Mouse (Mus musculus): ENCODE results near the gene Smim13. TPM values are rescaled to one million over a fixed set of nuclear protein-coding genes. Genes with fewer than 3 reads are reported as not detected.
"Not testable (repeated sequence)": the region's sequence is repeated elsewhere in the genome, so short reads cannot be mapped to it uniquely, and the experiment has no call there.

The Smim13 gene
- total RNA-seq, 2 experiments from 2014 or later, result 180 to 182 TPM

GRCm38 (mm10) chr13:41235181-41235580, 14.5 kb upstream of the Smim13 start:
- DNase-seq (ENCODE audit: low spot score in 2 of 2), result no peak
- intact Hi-C loops (cut with DNase I), result loop anchor here (5.0 to 10.0 kb wide), 4 partner anchors 148 to 453 kb away; partner anchors contain the start of gene Tmem14c

DNA sequence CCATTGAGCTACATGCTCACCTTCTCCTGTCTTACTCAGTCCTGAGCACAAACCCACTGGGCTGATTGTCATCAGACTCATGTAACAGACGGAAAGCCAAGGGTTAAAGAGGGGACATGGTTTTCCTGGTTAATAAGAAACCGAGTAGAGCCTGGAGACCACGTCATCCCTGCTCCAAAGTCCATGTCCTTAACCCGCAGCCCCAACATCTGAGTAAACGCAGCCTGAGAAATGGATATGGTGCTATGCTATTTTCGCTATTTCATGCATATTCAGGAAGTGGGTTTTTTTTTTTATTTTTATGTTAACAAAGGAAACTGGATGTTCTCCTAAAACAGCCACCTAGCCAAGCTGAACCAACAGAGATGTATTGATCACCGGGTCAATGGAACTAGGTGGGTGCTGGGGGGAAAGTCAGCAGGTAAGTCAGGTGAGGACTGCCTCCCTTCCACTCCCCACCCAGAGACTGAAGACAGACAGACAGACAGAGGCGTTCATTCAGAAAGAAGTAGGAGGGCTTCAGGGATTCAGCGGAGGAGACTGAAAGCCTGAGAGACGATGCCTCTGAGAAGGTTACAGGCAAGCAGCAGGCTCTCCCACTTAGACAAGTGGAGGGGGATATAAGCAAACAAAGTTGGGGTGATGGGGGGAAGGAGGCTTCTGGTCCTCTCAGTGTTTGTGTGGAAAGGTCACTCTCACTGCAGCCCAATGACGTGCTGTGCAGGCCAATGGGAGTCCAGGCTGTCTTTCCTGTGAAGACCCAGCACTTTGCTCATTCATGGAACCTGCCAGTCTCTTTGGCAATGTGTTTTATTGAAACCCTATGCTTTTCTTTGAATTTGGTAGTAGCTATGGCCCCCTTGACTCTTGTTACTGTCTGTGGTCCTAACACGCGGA, 13.6 kb upstream of the Smim13 start:
- DNase-seq (ENCODE audit: low spot score in 2 of 2), result no peak
- intact Hi-C loops (cut with DNase I), result loop anchor here (2.0 to 10.0 kb wide), 5 partner anchors 101 to 454 kb away; partner anchors contain the start of gene Tmem14c

GRCm38 (mm10) chr13:41238035-41238804, 11.4 kb upstream of the Smim13 start:
- intact Hi-C loops (cut with DNase I), result loop anchor here (5.0 to 10.0 kb wide), 4 partner anchors 151 to 456 kb away; partner anchors contain the start of gene Tmem14c
- DNase-seq (ENCODE audit: low spot score in 2 of 2), result no peak

GRCm38 (mm10) chr13:41238805-41239130, 10.9 kb upstream of the Smim13 start:
- peak; percentile 44 to 72 for DNase-seq (ENCODE audit: low spot score in 2 of 2)
- intact Hi-C loops (cut with DNase I), result loop anchor here (5.0 to 10.0 kb wide), 4 partner anchors 151 to 456 kb away; partner anchors contain the start of gene Tmem14c

- intact Hi-C loops (cut with DNase I), result no loop called here
- DNase-seq (ENCODE audit: low spot score in 2 of 2), result no peak
Observed at GRCm38 (mm10) chr13:41241557-41241956, 8.1 kb upstream of the Smim13 start.

DNA sequence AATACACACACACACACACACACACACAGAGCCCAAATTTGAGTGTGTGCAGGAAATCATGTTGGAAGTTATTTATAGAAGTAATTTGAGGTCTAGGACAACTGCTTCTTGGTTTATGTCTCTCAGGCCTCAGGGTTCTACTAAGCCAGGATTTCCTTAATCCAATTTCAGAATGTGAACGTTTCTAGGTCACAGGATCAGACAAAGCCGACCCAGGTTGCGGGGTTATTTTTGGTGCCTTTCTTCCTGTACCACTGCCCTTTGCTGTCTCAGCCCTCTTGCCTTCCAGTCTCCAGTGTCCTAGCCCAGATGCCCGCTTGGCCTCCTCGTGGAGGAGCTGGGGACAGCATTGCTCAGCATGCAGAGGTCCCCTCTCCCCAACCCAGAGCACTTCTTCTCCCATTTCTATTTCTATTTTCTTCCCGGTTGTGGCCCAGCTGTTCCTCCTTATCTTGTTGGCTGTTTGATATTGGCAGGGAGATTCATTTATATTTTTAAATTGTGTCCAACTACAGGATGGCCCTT, 5.3 kb upstream of the Smim13 start:
- no peak for DNase-seq (ENCODE audit: low spot score in 2 of 2)
- intact Hi-C loops (cut with DNase I), result no loop called here

DNA sequence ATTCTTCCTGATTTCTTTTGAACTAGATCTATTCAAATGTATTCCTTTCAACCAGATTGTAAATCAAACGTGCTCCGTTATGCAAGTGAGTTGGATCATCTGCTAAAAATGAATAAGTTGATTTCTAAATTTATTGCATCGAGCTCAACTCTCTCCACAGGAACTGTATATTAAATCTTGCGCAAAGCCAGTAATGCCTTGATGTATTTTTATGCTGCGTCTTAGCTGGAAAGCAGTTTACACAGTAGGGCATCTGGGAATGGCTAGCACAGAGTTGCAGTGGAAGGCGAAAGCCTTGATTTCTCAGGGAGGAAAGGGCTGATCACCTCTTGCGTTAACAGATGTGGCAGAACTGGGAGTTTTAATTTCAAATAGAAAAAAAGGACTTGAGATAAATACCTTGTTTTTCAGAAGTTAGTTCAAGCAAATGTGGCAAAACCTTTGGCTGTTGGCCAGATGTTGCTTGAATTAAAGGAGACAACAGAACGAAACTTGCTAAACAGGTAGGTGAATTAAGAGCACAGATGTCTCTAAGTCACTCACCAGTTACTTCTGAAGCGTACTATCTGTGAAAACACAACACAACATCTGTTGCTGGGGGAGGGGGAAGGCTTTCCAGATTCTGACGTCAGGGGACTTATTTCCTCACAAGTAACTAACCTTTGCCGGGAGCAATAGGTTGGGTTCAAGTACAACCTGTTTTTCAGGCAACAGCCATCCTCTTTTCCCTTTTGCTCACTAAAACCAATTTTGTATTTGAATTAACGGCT, 708 bp upstream of the Smim13 start:
- intact Hi-C loops (cut with DNase I), result no loop called here
- peak; percentile 30 to 57 for DNase-seq (ENCODE audit: low spot score in 2 of 2)

- no peak for DNase-seq (ENCODE audit: low spot score in 2 of 2)
- intact Hi-C loops (cut with DNase I), result no loop called here
Observed at GRCm38 (mm10) chr13:41250318-41250981, 806 bp downstream of the Smim13 start.

DNA sequence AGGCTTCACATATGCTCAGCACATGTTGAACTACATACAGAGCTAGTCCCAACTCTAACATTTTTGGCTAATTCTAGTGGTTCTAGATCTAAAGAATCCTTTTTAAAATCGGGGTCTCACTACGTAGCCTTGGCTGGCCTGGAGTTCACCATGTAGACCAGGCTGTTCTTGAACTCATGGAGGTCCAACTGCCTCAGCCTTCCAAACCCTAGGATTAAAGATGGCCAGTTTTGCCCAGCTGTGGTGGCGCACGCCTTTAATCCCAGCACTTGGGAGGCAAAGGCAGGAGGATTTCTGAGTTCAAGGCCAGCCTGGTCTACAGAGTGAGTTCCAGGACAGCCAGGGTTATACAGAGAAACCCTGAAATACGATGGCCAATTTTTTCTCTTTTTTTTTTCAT, 1.6 kb downstream of the Smim13 start:
- DNase-seq (ENCODE audit: low spot score in 2 of 2); intact Hi-C loops (cut with DNase I): not testable (repeated sequence)

DNA sequence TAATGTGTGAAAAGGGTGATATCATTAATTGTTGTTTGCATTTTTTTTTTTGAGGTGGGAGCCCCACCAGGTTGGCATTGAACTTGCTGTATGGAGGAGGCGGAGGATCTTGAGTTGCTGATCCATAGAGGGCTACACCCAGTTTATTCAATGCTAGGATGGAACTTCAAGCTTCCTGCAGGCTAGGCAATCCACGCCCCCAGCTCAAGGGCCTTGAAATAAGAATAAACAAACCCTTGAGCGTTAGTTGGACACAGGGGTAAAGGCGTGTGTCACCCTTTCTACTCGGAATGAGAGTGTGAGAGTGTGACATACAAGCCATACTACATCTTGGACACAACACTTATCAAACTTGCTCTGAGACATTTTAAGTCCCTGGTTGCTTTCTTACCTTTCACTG, 2.0 kb downstream of the Smim13 start:
- intact Hi-C loops (cut with DNase I), result no loop called here
- no peak for DNase-seq (ENCODE audit: low spot score in 2 of 2)

GRCm38 (mm10) chr13:41252141-41252540, 2.5 kb downstream of the Smim13 start:
- intact Hi-C loops (cut with DNase I), result no loop called here
- no peak for DNase-seq (ENCODE audit: low spot score in 2 of 2)

GRCm38 (mm10) chr13:41252736-41253135, 3.1 kb downstream of the Smim13 start:
- no peak for DNase-seq (ENCODE audit: low spot score in 2 of 2)
- intact Hi-C loops (cut with DNase I), result no loop called here

GRCm38 (mm10) chr13:41256126-41256525, 6.5 kb downstream of the Smim13 start:
- intact Hi-C loops (cut with DNase I), result no loop called here
- DNase-seq (ENCODE audit: low spot score in 2 of 2), result no peak

GRCm38 (mm10) chr13:41256962-41257361, 7.3 kb downstream of the Smim13 start:
- no peak for DNase-seq (ENCODE audit: low spot score in 2 of 2)
- intact Hi-C loops (cut with DNase I), result no loop called here

DNA sequence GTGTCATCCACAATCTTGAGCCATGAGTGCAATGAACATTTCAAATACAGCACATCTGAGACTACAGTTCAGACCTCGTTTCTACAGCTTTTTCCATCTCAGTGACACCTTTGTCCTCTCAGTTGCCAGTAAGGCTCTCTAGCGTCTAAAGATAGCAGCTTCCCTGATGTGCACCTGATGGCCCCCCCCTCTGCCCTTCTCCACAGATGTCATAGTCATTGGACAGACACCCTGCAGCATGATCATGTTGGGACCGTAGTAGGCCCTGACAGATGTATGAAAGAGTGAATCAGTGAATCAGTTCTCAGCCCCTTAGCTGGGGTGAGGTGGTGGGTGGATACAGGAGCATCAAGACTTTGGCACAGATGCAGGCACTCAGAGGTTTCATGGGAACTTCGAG, 8.2 kb downstream of the Smim13 start:
- intact Hi-C loops (cut with DNase I), result no loop called here
- DNase-seq (ENCODE audit: low spot score in 2 of 2), result no peak

- not testable (repeated sequence) for DNase-seq (ENCODE audit: low spot score in 2 of 2)
Observed at GRCm38 (mm10) chr13:41261617-41262016, 12.0 kb downstream of the Smim13 start.

GRCm38 (mm10) chr13:41263304-41264006, 13.8 kb downstream of the Smim13 start:
- intact Hi-C loops (cut with DNase I), result no loop called here
- no peak for DNase-seq (ENCODE audit: low spot score in 2 of 2)

More at GRCm38 (mm10) chr13:41261617-41262016, 12.0 kb downstream of the Smim13 start:
- intact Hi-C loops (cut with DNase I), result not testable (repeated sequence)

DNA sequence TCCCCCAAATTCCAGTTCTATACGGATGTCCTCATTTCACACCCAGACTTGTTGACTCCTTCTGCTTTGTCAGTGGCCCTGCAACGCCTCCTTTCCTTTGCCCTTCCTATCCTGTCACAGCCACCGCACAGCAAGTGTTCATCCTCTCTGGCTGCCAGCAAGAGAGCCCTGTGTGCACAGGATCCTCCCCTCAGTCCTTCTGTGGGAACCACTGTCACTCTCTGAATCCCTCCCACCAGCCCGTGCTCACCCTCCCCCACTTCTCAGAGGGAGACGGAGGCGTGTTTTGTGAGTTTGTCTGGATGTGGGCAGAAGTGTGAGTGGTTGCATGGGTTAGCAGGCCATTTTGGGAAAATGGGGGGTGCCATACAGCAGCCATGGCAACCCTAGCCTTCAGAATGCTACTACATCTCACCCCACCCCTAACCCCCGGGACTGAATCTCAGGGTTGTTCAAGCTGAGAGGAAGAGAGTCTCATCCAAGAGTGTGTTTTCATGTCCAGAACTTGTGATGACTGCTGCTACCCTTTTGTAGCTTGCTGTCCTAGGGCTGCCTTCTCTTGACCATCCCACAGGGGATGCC, 18.3 kb downstream of the Smim13 start:
- peak; percentile 42 to 60 for DNase-seq (ENCODE audit: low spot score in 2 of 2)
- intact Hi-C loops (cut with DNase I), result no loop called here

Data from left cerebral cortex, postnatal 14 days (tissue).